Mouse (Mus musculus): Measurements from ENCODE around the gene Atp4a.

The Atp4a gene

DNA sequence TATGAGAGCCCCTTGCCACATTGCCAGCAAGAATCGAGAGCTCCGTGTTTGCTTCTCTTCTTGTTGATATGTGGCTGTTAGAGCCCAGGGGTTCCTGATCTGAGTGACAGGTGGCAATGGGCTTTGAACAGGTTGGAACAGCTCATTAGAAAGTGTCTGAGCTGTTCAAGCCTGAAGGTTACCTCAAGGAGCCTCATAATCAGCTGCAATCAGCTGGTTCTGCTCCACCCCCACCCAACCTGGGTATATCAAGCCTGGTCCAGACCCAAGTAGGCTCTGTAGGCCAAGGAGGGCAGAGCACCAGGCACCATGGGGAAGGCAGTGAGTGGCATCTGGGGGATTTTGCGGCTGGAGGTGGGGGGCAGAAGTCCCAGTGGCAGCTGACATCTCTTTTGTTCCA, at the start of gene Atp4a:
Gene Atp4a, plus strand, starts transcription at position 268 of the 400 bp plus-strand sequence.
- no peak for DNase-seq (ENCODE audit: extremely low read depth, insufficient read length, low spot score)

DNA sequence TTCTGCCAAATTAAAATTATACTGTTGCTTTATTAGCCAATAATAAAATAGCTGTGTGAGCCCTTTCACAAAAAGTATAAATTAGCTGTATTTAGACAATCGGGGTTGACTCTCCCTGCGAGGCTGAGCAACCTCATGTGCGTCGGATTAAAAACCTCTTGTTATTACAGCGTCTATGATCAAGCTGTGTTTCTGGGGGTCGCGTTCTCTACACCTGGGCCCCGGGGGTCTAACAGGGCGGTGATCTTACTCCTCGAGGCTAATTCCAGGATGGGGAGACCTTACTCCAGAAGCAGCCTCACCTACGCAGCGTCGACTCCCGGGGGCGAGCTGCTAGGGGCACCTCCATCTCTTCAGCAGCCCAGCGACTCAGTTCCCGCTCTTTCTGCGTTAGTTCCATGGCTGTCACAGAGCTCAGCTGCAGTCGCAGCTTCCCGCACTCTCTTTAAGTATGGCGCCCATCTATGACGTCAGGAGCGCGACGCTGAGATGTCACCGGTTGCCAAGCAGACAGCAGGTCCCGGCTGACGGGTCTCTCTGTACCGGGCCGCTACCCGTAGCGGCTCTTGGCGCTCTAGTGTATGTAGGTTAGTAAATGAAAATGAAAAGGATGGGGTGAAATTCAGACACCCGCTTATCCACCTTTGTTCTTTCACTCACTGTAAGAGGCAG, 47.3 kb upstream of the Atp4a start, which contains the start of gene Haus5:
Gene Haus5, minus strand, starts transcription at position 466 of the 672 bp plus-strand sequence.
- DNase-seq (ENCODE audit: extremely low read depth, insufficient read length, low spot score) = peak; percentile 80

DNA sequence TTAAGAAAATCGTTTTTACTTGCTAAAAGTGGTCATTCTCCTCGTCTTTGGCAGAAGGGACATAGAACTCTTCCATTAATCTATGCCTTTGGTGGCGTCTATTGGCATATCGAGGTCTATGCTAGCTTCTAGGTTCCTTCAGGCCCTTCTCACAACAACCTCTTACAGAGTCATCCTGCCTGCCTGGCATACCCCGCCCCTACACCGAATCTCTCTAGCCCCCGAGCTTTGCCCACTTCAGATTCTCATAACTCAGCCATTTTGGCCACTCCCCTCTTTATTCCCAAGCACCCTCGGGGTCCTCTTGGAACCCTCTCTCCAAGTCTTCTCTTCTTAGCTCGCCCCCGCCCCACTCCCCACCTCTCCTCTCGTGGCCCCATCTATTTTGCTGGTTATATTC, 46.7 kb upstream of the Atp4a start:
- DNase-seq (ENCODE audit: extremely low read depth, insufficient read length, low spot score) = no peak

DNA sequence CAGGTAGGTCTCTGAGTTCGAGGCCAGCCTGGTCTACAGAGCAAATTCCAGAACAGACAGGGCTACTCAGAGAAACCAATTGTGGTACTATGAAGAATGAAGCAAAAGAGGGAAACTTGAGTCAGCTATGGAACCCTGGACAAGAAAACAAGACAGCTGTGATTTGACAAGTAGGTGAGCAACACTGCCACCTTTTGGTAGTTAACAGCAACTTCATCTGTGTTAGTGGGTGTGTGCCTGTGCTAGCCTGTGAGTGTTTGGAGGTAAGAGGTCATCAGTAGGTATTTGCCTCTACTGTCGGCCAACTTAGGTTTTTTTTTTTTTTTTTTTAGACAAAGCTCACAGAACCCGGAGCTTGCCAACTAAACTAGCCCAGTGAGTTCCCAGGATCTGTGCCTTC, 42.8 kb upstream of the Atp4a start:
- peak; percentile 29 for DNase-seq (ENCODE audit: extremely low read depth, insufficient read length, low spot score)

GRCm38 (mm10) chr7:30671480-30671879, 40.5 kb upstream of the Atp4a start, which contains the start of gene Pmis2:
Gene Pmis2, minus strand, starts transcription at chr7:30671605.
- DNase-seq (ENCODE audit: extremely low read depth, insufficient read length, low spot score) = no peak

GRCm38 (mm10) chr7:30678263-30678975, 33.6 kb upstream of the Atp4a start:
- DNase-seq (ENCODE audit: extremely low read depth, insufficient read length, low spot score) = peak; percentile 63

- DNase-seq (ENCODE audit: extremely low read depth, insufficient read length, low spot score) = no peak
Observed at GRCm38 (mm10) chr7:30681897-30682296, 30.1 kb upstream of the Atp4a start.

- no peak for DNase-seq (ENCODE audit: extremely low read depth, insufficient read length, low spot score)
Observed at GRCm38 (mm10) chr7:30683425-30683824, 28.6 kb upstream of the Atp4a start.

DNA sequence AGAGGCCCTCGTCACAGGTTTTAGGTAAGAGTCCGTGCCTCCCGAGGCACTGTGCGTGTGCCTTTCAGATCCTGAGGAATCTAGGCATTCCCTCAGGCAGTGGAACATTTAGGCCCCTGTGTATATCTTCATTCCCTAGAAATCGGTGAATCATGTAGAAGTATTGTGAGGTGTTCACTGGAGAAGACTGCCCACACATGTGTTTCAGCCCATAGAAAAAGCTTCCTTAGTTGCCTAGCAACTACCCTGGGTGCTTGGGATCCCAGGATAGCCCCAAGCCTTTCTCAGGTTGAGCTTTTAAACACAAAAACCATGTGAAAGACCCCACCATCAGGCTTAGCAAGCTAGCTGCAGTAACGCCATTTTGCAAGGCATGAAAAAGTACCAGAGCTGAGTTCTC, 23.7 kb upstream of the Atp4a start:
- no peak for DNase-seq (ENCODE audit: extremely low read depth, insufficient read length, low spot score)

DNA sequence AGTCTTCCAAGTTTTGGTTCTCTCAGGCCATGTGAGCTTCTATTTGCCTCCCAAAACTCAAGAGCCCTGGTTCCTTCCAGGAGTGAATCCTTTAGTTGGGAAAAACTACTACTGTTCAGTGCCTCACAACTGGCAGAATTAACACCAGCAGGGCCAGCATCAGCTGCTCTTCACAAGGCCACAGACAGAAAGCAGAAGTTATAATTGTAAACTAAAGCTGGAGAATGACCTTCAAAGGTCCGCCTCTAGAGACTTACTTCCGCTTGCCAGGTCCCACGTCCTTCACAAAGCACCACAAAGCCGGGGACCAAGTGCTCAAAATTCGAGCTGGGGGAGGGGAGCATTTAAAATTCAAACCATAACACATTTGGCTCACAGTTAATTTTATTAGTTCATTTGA, 13.9 kb upstream of the Atp4a start:
- DNase-seq (ENCODE audit: extremely low read depth, insufficient read length, low spot score) = no peak

DNA sequence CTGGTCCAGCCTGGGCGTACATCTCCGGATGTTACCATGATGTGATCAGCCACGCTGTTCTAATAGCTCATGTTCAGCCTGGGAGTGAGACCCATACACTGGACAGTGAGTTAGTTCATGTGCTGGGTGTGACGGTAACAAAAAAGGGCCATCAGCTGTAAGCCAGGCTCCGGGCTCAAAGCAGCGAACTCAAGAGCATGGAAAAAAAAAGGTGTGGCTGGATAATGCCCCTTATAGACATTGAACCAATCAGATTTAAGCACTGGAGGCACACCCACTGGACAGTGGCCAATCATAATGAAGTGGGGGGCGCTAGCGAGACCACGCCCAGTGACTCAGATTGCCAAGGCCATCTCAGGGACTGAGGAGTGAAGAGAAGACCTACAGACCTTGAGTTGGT, 13.4 kb upstream of the Atp4a start, which contains the start of gene 2200002J24Rik:
Gene 2200002J24Rik, plus strand, starts transcription at position 338 of the 400 bp plus-strand sequence.
- DNase-seq (ENCODE audit: extremely low read depth, insufficient read length, low spot score) = peak; percentile 27

GRCm38 (mm10) chr7:30706214-30706882, 5.7 kb upstream of the Atp4a start:
- DNase-seq (ENCODE audit: extremely low read depth, insufficient read length, low spot score) = no peak

DNA sequence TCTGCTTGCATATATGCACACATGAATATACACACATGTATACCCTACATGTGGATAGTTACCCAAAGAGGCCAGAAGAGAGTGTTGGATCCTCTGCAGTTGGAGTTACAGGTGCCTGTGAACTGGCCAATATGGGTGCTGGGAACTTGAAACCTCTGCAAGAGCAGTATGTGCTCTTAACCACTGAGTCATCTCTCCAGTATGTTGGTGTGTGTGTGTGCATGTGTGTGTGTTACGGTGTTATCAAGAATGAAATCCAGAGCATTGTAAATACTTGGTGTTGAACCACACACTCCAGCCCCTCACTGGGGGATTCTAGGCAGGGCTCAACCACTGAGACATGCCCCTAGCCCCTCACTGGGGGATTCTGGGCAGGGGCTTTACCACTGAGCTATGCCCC, 4.6 kb upstream of the Atp4a start:
- no peak for DNase-seq (ENCODE audit: extremely low read depth, insufficient read length, low spot score)

DNA sequence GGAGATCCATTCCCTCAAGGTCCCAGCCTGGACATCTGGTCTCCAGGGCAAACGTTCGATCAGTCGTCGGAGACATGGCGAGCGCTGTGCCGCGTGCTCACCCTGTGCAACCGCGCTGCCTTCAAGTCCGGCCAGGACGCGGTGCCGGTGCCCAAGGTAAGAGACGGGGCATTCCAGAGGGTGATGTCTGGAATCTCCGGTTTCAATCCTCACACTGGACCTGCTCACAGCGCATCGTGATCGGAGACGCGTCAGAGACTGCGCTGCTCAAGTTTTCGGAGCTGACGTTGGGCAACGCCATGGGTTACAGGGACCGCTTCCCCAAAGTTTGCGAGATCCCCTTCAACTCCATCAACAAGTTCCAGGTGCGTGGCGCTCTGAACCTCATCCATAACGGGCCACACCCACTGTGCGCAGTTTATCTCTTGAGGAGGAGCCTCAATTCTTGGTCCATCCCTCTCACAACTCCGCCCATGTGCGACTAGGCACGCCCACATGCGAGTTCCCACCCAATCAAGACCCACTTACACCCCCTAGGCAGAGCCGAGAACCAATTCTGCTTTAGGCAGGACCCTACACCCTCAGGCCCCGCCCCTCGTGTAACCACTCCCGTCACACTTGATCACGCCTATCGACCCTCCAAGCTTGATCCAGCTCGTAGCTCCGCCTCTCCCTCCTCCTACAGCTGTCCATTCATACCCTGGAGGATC, 5.2 kb downstream of the Atp4a start:
- DNase-seq (ENCODE audit: extremely low read depth, insufficient read length, low spot score) = no peak

DNA sequence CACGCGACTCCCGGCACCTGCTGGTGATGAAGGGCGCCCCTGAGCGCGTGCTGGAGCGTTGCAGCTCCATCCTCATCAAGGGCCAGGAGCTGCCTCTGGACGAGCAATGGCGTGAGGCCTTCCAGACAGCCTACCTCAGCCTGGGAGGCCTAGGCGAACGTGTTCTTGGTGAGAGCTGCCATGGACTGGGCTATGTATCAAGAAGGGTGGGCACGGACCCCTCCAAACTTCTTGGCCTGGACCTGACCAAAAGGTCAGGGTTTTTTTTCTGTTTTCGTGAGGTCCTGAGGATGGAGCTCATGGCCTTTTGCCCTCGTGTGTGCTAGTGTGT, 5.7 kb downstream of the Atp4a start:
- DNase-seq (ENCODE audit: extremely low read depth, insufficient read length, low spot score) = no peak

DNA sequence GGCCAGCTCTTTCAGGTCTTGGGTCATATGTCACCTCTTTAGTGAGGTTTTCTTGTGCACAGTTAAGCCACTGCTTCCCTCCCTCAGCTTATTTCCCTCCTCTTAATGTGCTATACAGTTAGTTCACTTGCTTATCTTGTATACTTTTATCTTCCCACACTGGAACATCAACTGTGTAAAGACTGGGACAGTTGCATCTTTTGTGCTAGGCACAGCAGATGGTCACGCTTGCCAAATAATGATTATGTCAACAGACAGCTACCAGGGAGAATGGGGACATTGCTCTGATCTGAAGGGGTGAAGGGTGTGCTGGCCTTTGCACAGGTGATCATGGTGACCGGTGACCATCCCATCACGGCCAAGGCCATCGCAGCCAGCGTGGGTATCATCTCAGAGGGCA, 7.7 kb downstream of the Atp4a start:
- DNase-seq (ENCODE audit: extremely low read depth, insufficient read length, low spot score) = no peak

DNA sequence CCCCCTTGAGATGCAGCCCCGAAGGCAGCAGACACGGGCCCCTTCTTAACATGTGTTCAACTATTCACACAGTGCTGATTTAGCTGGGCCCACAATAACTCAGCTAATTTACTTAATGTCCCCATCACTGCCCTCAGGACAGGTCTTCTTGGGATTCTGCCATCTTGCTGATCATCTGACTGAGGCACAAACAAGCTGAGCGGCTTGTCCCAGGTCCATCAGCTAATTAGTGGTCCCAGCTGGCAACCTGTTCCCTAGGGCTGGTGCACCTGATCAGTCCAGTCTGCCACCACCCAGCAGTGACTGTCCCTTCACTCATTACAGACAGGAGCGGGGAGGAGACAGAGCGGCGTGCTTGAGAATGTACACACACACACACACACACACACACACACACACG, 9.3 kb downstream of the Atp4a start:
- no peak for DNase-seq (ENCODE audit: extremely low read depth, insufficient read length, low spot score)

DNA sequence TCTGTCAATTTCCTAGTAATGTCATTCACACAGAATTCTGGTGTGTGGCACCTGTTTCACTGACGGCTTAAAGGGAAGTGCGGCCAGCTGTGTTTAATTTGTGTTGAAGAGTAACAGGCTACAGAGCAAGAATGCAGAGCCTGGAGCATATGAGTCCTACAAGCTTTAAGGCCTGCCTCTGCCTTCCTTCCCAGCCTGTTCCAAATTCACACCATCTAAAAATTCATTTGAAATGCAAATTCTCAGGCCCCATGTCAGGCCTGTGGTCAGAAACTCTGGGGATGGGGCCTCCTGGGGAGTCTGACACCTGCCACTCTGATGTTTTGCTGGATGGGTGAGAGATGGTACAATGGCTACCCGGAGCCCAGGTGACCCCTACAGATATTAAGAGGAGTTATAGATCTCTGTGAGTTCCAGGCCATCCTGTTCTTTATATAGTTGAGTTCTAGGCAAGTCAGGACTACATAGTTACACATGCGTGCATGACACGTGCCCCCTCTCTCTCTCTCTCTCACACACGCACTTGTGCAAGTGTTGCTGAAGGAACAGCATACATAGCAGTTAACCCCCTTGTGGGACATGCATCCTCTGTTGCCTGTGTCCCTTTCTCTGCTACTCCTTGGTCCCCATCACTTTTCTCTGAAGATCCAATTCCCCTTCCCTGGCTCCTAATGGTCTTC, 11.4 kb downstream of the Atp4a start:
- DNase-seq (ENCODE audit: extremely low read depth, insufficient read length, low spot score) = no peak

- DNase-seq (ENCODE audit: extremely low read depth, insufficient read length, low spot score) = no peak
Observed at GRCm38 (mm10) chr7:30728214-30728613, 16.2 kb downstream of the Atp4a start.

DNA sequence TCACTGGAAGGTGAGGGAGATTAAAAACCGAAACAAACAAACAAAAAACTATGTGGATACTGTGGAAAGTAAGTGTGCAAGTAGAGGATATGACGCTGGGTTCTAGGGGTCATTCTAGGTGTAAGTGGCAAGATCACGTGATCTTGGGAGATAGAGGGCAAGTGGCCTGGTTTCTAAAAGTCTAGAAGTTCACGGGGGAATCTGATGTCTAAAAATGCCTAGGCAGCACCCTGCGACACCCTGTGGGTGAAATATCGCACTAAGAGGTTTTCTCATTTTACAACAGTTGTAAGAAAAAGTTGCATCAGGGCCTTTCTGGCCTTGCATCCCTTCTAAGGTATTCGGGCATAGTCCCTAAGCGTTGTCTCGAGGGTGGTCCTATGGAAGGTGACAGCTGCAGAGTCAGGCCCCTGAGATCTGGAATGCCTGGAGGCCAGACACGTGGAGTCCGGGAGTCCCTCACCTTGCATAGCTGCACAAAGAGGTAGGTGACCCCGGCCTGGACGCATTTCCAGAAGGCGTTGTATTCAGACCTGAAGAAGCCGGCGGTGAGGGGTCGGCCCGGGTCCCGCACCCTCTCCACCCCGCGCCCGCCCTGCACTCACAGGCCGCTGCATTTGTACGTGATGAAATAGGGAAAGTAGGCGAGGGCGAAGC, 16.9 kb downstream of the Atp4a start:
- no peak for DNase-seq (ENCODE audit: extremely low read depth, insufficient read length, low spot score)
